ENCODE assay signal across 11 mouse cellular contexts in genomic region chr4:43497946-43498345, GRCm38 (mm10). TPM values are rescaled to one million over a fixed set of nuclear protein-coding genes. Genes with fewer than 3 reads are reported as not detected.
A peak's percentile ranks its signal among the peaks of the same experiment; 100 is the strongest.
DNase-seq lines count a peak whose midpoint lies in the region; ATAC-seq and TF ChIP-seq lines count a peak whose summit lies in the region.
"Had no signal": no experiment of that assay in that cellular context is flagged by ENCODE, and none has a peak within 500 bp of the region (broad histone marks: within the 10 kb centered on the region; RNA-seq: fewer than 3 reads in every experiment).

No protein-coding gene starts in this region.

- H3K36me3 ChIP-seq in heart, embryonic 12.5 days = peaks cover 19% of the 10 kb centered on the region
- peaks cover 11% of the 10 kb centered on the region; the same call in 1 of the 2 replicates for H3K36me3 ChIP-seq in neural tube, embryonic 12.5 days
- peaks cover 27% of the 10 kb centered on the region for H3K36me3 ChIP-seq in limb, embryonic 10.5 days
- H3K36me3 ChIP-seq in stomach, postnatal 0 days (ENCODE audit: control insufficient read depth, insufficient read depth, low read length) = no peaks in the 10 kb centered on the region

- TF ChIP-seq CTCF in stomach, postnatal 0 days (IDR thresholded peaks at IDR 0.05; ENCODE audit: low read depth) = no peak

- WGBS in heart, embryonic 12.5 days = 63% methylated on average over 4 of the region's 4 CpGs
- WGBS in neural tube, embryonic 12.5 days = 75% methylated on average over 4 of the region's 4 CpGs
- WGBS in limb, embryonic 10.5 days = 67% methylated on average over 4 of the region's 4 CpGs
- 58% methylated on average over 4 of the region's 4 CpGs for WGBS in stomach, postnatal 0 days

- ATAC-seq in heart, embryonic 12.5 days (ENCODE audit: insufficient number of reproducible peaks, low FRiP score) = no peak
- ATAC-seq in neural tube, embryonic 12.5 days (ENCODE audit: low FRiP score, low read depth) = no peak
- no peak for ATAC-seq in stomach, postnatal 0 days (ENCODE audit: low FRiP score, low TSS enrichment)

- peaks cover 50% of the 10 kb centered on the region for H3K4me1 ChIP-seq in heart, embryonic 12.5 days (replicated peaks)
- peaks cover 36% of the 10 kb centered on the region for H3K4me1 ChIP-seq in neural tube, embryonic 12.5 days
- H3K4me1 ChIP-seq in limb, embryonic 10.5 days = peaks cover 35% of the 10 kb centered on the region
- H3K4me1 ChIP-seq in stomach, postnatal 0 days (replicated peaks; ENCODE audit: control insufficient read depth, insufficient read depth) = 0 out of 2 replicates have a peak, but pooled peaks cover 5% of the 10 kb centered on the region

- H3K4me2 ChIP-seq in heart, embryonic 12.5 days = peak overlapping the region; percentile 80
- peak overlapping the region; percentile 80 for H3K4me2 ChIP-seq in neural tube, embryonic 12.5 days (replicated peaks)
- H3K4me2 ChIP-seq in stomach, postnatal 0 days (replicated peaks; ENCODE audit: low read depth) = peak overlapping the region; percentile 80

- no peak for TF ChIP-seq EP300 in stomach, postnatal 0 days (optimal IDR thresholded peaks at IDR 0.05)

- H3K4me3 ChIP-seq in heart, embryonic 12.5 days = peak overlapping the region; percentile 67
- H3K4me3 ChIP-seq in neural tube, embryonic 12.5 days = peak overlapping the region; percentile 57; the same call in 1 of the 2 replicates
- H3K4me3 ChIP-seq in limb, embryonic 10.5 days = peak overlapping the region; percentile 76
- no peak overlapping the region for H3K4me3 ChIP-seq in stomach, postnatal 0 days (ENCODE audit: low read depth, low read length)

- H3K27me3 ChIP-seq in heart, embryonic 12.5 days (replicated peaks) = no peaks in the 10 kb centered on the region
- H3K27me3 ChIP-seq in neural tube, embryonic 12.5 days (replicated peaks) = peaks cover 5% of the 10 kb centered on the region; the same call in 1 of the 2 replicates
- peaks cover 18% of the 10 kb centered on the region for H3K27me3 ChIP-seq in limb, embryonic 10.5 days (ENCODE audit: low read depth, poor library complexity, severe bottlenecking)
- H3K27me3 ChIP-seq in stomach, postnatal 0 days (ENCODE audit: control insufficient read depth, insufficient read depth, low read length) = no peaks in the 10 kb centered on the region

- peak overlapping the region; percentile 75 for H3K9ac ChIP-seq in heart, embryonic 12.5 days
- 0 out of 2 replicates have a peak overlapping the region, but pooled peaks have one; percentile 26 for H3K9ac ChIP-seq in neural tube, embryonic 12.5 days
- H3K9ac ChIP-seq in stomach, postnatal 0 days (ENCODE audit: low read length) = no peak overlapping the region

- no peak overlapping the region for H3K27ac ChIP-seq in heart, embryonic 12.5 days (ENCODE audit: poor library complexity, severe bottlenecking)
- H3K27ac ChIP-seq in neural tube, embryonic 12.5 days = no peak overlapping the region
- H3K27ac ChIP-seq in limb, embryonic 10.5 days = no peak overlapping the region
- 0 out of 2 replicates have a peak overlapping the region, but pooled peaks have one; percentile 4 for H3K27ac ChIP-seq in stomach, postnatal 0 days (replicated peaks)

- no peaks in the 10 kb centered on the region for H3K9me3 ChIP-seq in heart, embryonic 12.5 days (replicated peaks)
- H3K9me3 ChIP-seq in neural tube, embryonic 12.5 days = no peaks in the 10 kb centered on the region
- H3K9me3 ChIP-seq in limb, embryonic 10.5 days (replicated peaks) = no peaks in the 10 kb centered on the region
- H3K9me3 ChIP-seq in stomach, postnatal 0 days (ENCODE audit: control insufficient read depth, low read length) = no peaks in the 10 kb centered on the region

- no peak for DNase-seq in heart, adult 11 months
- no peak for DNase-seq in neural tube, embryonic 10.5 days (ENCODE audit: extremely low spot score, low spot score)
- DNase-seq in limb, embryonic 10.5 days (ENCODE audit: low spot score) = no peak
- no peak for DNase-seq in stomach, postnatal 0 days (ENCODE audit: low spot score)
- no peak for DNase-seq in Muller cell, postnatal 12 days (ENCODE audit: inconsistent ontology term)
- DNase-seq in cerebellum, adult 18-20 months = no peak
- DNase-seq: B cell, adult 2 months; cerebellum, postnatal 10 days; gastrocnemius, postnatal 36 days had no signal

RNA-seq across cellular contexts. Expression of gene Arhgef39, which starts 1.5 kb away (rescaled TPM):
- 37.7 and 38.7 TPM in 2 replicates for polyA plus RNA-seq in heart, embryonic 12.5 days (2016; fragmentation: Nextera tagmentation; extraction: Ambion mirVana)
- polyA plus RNA-seq in neural tube, embryonic 12.5 days (2016; fragmentation: Nextera tagmentation; extraction: Ambion mirVana) = 24.8 and 27.0 TPM in 2 replicates
- polyA plus RNA-seq in limb, embryonic 10.5 days (2016; fragmentation: Nextera tagmentation; extraction: Ambion mirVana) = 45.1 and 49.8 TPM in 2 replicates
- 10.7 and 11.8 TPM in 2 replicates for polyA plus RNA-seq in stomach, postnatal 0 days (2015; fragmentation: Nextera tagmentation; extraction: Ambion mirVana)

RNA-seq across cellular contexts. Expression of gene Ccdc107, which starts 5.2 kb away (rescaled TPM):
- polyA plus RNA-seq in heart, embryonic 12.5 days (2016; fragmentation: Nextera tagmentation; extraction: Ambion mirVana) = 63.6 and 66.4 TPM in 2 replicates
- 54.0 and 54.6 TPM in 2 replicates for polyA plus RNA-seq in neural tube, embryonic 12.5 days (2016; fragmentation: Nextera tagmentation; extraction: Ambion mirVana)
- polyA plus RNA-seq in limb, embryonic 10.5 days (2016; fragmentation: Nextera tagmentation; extraction: Ambion mirVana) = 44.3 and 50.8 TPM in 2 replicates
- polyA plus RNA-seq in stomach, postnatal 0 days (2015; fragmentation: Nextera tagmentation; extraction: Ambion mirVana) = 118 and 120 TPM in 2 replicates

RNA-seq across cellular contexts. Expression of gene Car9, which starts 8.8 kb away (rescaled TPM):
- polyA plus RNA-seq in heart, embryonic 12.5 days (2016; fragmentation: Nextera tagmentation; extraction: Ambion mirVana) = 1.6 and 2.0 TPM in 2 replicates
- 0.33 and 0.41 TPM in 2 replicates for polyA plus RNA-seq in neural tube, embryonic 12.5 days (2016; fragmentation: Nextera tagmentation; extraction: Ambion mirVana)
- 1.0 and 1.3 TPM in 2 replicates for polyA plus RNA-seq in limb, embryonic 10.5 days (2016; fragmentation: Nextera tagmentation; extraction: Ambion mirVana)
- polyA plus RNA-seq in stomach, postnatal 0 days (2015; fragmentation: Nextera tagmentation; extraction: Ambion mirVana) = 2.6 and 3.1 TPM in 2 replicates

RNA-seq across cellular contexts. Expression of gene Sit1, which starts 14.4 kb away (rescaled TPM):
- not detected in 2 replicates for polyA plus RNA-seq in heart, embryonic 12.5 days (2016; fragmentation: Nextera tagmentation; extraction: Ambion mirVana)
- polyA plus RNA-seq in neural tube, embryonic 12.5 days (2016; fragmentation: Nextera tagmentation; extraction: Ambion mirVana) = 0.17 TPM in 1 of 2 replicates, not detected in the other
- polyA plus RNA-seq in limb, embryonic 10.5 days (2016; fragmentation: Nextera tagmentation; extraction: Ambion mirVana) = not detected in 2 replicates
- polyA plus RNA-seq in stomach, postnatal 0 days (2015; fragmentation: Nextera tagmentation; extraction: Ambion mirVana) = not detected in 2 replicates

RNA-seq across cellular contexts. Expression of gene Tpm2, which starts 25.6 kb away (rescaled TPM):
- polyA plus RNA-seq in heart, embryonic 12.5 days (2016; fragmentation: Nextera tagmentation; extraction: Ambion mirVana) = 153 and 155 TPM in 2 replicates
- polyA plus RNA-seq in neural tube, embryonic 12.5 days (2016; fragmentation: Nextera tagmentation; extraction: Ambion mirVana) = 83.5 and 93.0 TPM in 2 replicates
- polyA plus RNA-seq in limb, embryonic 10.5 days (2016; fragmentation: Nextera tagmentation; extraction: Ambion mirVana) = 45.4 and 60.0 TPM in 2 replicates
- polyA plus RNA-seq in stomach, postnatal 0 days (2015; fragmentation: Nextera tagmentation; extraction: Ambion mirVana) = 2,018 and 2,237 TPM in 2 replicates
